Mouse (Mus musculus): ENCODE results near the gene Tex33. TPM values are rescaled to one million over a fixed set of nuclear protein-coding genes. Genes with fewer than 3 reads are reported as not detected.
"Not testable (repeated sequence)": the region's sequence is repeated elsewhere in the genome, so short reads cannot be mapped to it uniquely, and the experiment has no call there.

The Tex33 gene
- polyA plus RNA-seq, 1 experiment: 0.46 TPM

- TF ChIP-seq CTCF (IDR thresholded peaks at IDR 0.05; ENCODE audit: borderline replicate concordance, control insufficient read depth, extremely low read depth, insufficient read depth, low read length, poor library complexity) (no peak), POLR2A (IDR thresholded peaks at IDR 0.05; ENCODE audit: control insufficient read depth, extremely low read depth, insufficient read depth, low read length, poor library complexity) (no peak)
- Histone ChIP-seq H3K27me3 (ENCODE audit: control insufficient read depth, insufficient read depth, low read length) (no peaks in the 10 kb centered on the region), H3K4me3 (ENCODE audit: control insufficient read depth, insufficient read depth, low read length) (no peak overlapping the region), H3K4me1 (replicated peaks; ENCODE audit: control insufficient read depth, insufficient read depth, low read length) (no peaks in the 10 kb centered on the region), H3K27ac (ENCODE audit: control insufficient read depth, insufficient read depth, low read length) (no peak overlapping the region), H3K36me3 (ENCODE audit: control insufficient read depth, insufficient read depth, low read length) (no peaks in the 10 kb centered on the region)
- 32% methylated on average over 5 of the region's 5 CpGs for WGBS
- DNase-seq: no peak
These were observed 64.0 kb downstream of the Tex33 start for GRCm38 (mm10) chr15:78331523-78332340.

- no peaks in the 10 kb centered on the region for H3K27me3 ChIP-seq (ENCODE audit: control insufficient read depth, insufficient read depth, low read length)
- H3K4me3 ChIP-seq (ENCODE audit: control insufficient read depth, insufficient read depth, low read length): no peak overlapping the region
- no peak overlapping the region for H3K27ac ChIP-seq (ENCODE audit: control insufficient read depth, insufficient read depth, low read length)
- no peaks in the 10 kb centered on the region for H3K36me3 ChIP-seq (ENCODE audit: control insufficient read depth, insufficient read depth, low read length)
- TF ChIP-seq CTCF (IDR thresholded peaks at IDR 0.05; ENCODE audit: borderline replicate concordance, control insufficient read depth, extremely low read depth, insufficient read depth, low read length, poor library complexity): no peak
- no peak for TF ChIP-seq POLR2A (IDR thresholded peaks at IDR 0.05; ENCODE audit: control insufficient read depth, extremely low read depth, insufficient read depth, low read length, poor library complexity)
- DNase-seq: no peak
- no peaks in the 10 kb centered on the region for H3K4me1 ChIP-seq (replicated peaks; ENCODE audit: control insufficient read depth, insufficient read depth, low read length)
- WGBS: 74% methylated on average over 4 of the region's 4 CpGs
These were observed 65.0 kb downstream of the Tex33 start for GRCm38 (mm10) chr15:78330706-78331105.

- not testable (repeated sequence) for H3K27ac ChIP-seq (ENCODE audit: control insufficient read depth, insufficient read depth, low read length); H3K4me1 ChIP-seq (replicated peaks; ENCODE audit: control insufficient read depth, insufficient read depth, low read length); H3K36me3 ChIP-seq (ENCODE audit: control insufficient read depth, insufficient read depth, low read length); H3K27me3 ChIP-seq (ENCODE audit: control insufficient read depth, insufficient read depth, low read length); DNase-seq; H3K4me3 ChIP-seq (ENCODE audit: control insufficient read depth, insufficient read depth, low read length)
- WGBS: 92% methylated on average over 6 of the region's 6 CpGs
These were observed 65.7 kb downstream of the Tex33 start for GRCm38 (mm10) chr15:78329972-78330371.

GRCm38 (mm10) chr15:78328520-78329097 lies 67.1 kb downstream of the Tex33 start:
- TF ChIP-seq CTCF (IDR thresholded peaks at IDR 0.05; ENCODE audit: borderline replicate concordance, control insufficient read depth, extremely low read depth, insufficient read depth, low read length, poor library complexity): no peak
- no peak for TF ChIP-seq POLR2A (IDR thresholded peaks at IDR 0.05; ENCODE audit: control insufficient read depth, extremely low read depth, insufficient read depth, low read length, poor library complexity)
- Histone ChIP-seq H3K36me3 (ENCODE audit: control insufficient read depth, insufficient read depth, low read length) (no peaks in the 10 kb centered on the region), H3K27ac (ENCODE audit: control insufficient read depth, insufficient read depth, low read length) (no peak overlapping the region), H3K4me3 (ENCODE audit: control insufficient read depth, insufficient read depth, low read length) (no peak overlapping the region), H3K27me3 (ENCODE audit: control insufficient read depth, insufficient read depth, low read length) (no peaks in the 10 kb centered on the region), H3K4me1 (replicated peaks; ENCODE audit: control insufficient read depth, insufficient read depth, low read length) (no peaks in the 10 kb centered on the region)
- DNase-seq: no peak
- 77% methylated on average over 3 of the region's 3 CpGs for WGBS

Other genes starting within 250 kb of the Tex33 start
- 63.3 and 97.2 TPM in 2 replicates for gene Ift27, start 221.8 kb downstream of the Tex33 start, polyA plus RNA-seq (2012; rRNA removed)
- gene Pvalb, start 189.5 kb downstream of the Tex33 start, polyA plus RNA-seq (2012; rRNA removed): 0.37 and 0.71 TPM in 2 replicates
- 17.6 and 27.9 TPM in 2 replicates for gene Ncf4, start 151.1 kb downstream of the Tex33 start, polyA plus RNA-seq (2012; rRNA removed)
- gene Csf2rb2, start 90.2 kb downstream of the Tex33 start, polyA plus RNA-seq (2012; rRNA removed): 17.2 and 19.9 TPM in 2 replicates
- 35.0 and 38.3 TPM in 2 replicates for gene Csf2rb, start 70.2 kb downstream of the Tex33 start, polyA plus RNA-seq (2012; rRNA removed)
- gene Tst, start 10.0 kb upstream of the Tex33 start, polyA plus RNA-seq (2012; rRNA removed): 44.5 and 58.0 TPM in 2 replicates
- gene Mpst, start 10.5 kb upstream of the Tex33 start, polyA plus RNA-seq (2012; rRNA removed): 188 and 195 TPM in 2 replicates
- gene Kctd17, start 32.7 kb upstream of the Tex33 start, polyA plus RNA-seq (2012; rRNA removed): 77.8 and 78.0 TPM in 2 replicates
- gene Tmprss6, start 72.7 kb upstream of the Tex33 start, polyA plus RNA-seq (2012; rRNA removed): 0.39 and 1.5 TPM in 2 replicates
- 49.7 and 53.7 TPM in 2 replicates for gene Il2rb, start 99.4 kb upstream of the Tex33 start, polyA plus RNA-seq (2012; rRNA removed)
- 12.5 and 13.5 TPM in 2 replicates for gene C1qtnf6, start 135.5 kb upstream of the Tex33 start, polyA plus RNA-seq (2012; rRNA removed)
- 1.6 and 2.2 TPM in 2 replicates for gene Sstr3, start 148.8 kb upstream of the Tex33 start, polyA plus RNA-seq (2012; rRNA removed)
- 1,833 and 1,914 TPM in 2 replicates for gene Rac2, start 176.9 kb upstream of the Tex33 start, polyA plus RNA-seq (2012; rRNA removed)
- gene Cyth4, start 201.1 kb upstream of the Tex33 start, polyA plus RNA-seq (2012; rRNA removed): 81.1 and 83.6 TPM in 2 replicates